Mouse (Mus musculus) kidney, postnatal 14 days (tissue): Measurements from ENCODE around the gene Rdh19.

Source experiments
- DNase-seq: peaks from one replicate; pipeline ENCODE4 v3.0.0; 2022; ENCODE audit warnings: mixed read lengths

Rdh19 gene

DNA sequence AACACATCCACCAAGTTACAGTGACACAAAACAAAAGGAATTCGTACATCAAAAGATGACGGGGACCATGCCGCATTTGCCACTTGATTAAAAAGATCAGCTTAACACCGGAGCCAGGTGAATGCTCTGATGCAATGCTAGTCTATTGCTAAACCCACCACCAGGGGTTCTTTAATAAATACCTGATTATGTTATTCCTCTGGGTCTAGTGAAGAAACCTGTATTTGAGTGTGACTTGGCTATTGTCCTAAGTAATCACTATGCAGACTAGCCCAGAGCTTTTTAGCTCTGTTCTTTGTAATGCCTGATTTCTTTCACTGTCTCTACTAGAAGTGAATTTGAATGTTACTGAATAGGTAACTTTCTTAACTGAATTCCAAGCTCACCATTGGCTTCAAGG is 31.3 kb downstream of the Rdh19 start:
- DNase-seq = no peak

DNA sequence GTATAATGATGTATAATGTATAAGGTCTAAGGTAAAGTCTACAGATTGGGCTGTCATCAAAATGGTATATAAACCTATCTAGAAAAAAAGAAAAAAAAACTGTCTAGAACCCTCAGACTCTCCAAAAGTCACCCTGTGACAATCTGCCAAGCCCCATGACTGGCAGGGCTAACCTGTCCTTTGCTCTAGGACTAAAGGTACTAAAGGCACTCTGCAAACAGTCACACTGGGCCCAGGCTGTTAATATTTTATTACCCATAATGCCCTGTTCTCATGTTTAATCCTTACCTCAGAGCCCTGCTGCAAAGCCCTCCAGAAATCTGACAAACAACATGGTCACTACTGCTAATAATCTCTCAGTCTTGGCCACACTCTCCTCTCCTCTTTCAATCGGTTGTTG is 36.8 kb downstream of the Rdh19 start:
- peak; percentile 61 for DNase-seq

DNA sequence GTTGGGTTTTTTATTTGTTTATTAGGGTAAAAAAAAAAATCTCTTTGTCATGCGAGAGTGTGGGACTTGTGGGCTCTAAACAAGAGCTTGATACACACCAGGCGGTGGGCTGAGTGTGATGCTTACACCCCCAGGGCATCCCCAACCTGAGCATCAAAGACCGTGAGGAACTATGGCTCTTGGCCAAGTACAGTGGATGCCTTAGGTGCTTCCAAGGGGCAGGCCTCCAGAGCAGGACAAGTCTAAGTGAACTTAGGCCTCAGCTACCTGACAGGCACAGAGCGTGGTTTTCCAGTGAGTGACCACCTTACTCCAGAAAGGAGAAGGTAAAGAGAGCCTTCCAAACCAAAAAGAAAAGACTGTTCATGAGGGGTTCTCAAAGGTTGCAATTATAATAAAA is 37.2 kb downstream of the Rdh19 start:
- DNase-seq = peak; percentile 60

DNA sequence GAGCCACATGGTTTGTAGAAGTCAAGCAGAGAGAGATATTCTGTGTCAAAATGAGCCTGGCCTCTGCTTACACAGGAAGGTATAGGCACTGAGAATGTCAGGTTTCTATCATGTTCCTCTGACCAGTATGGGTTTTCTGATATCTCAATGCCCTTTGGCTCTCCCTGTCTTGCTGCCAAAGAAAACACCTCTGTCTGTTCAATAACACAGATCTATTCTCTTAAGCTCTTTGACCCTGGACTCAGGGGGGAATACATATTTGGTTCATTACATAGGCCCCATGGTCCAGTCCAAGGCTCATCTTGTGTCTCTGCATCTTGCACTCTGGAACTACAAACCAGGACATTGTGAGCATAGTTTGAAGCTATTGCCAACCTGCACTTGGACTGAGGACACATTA is 38.9 kb downstream of the Rdh19 start, which contains the start of gene Rdh7:
Gene Rdh7, minus strand, starts transcription at position 213 of the 400 bp plus-strand sequence.
- DNase-seq = no peak

DNA sequence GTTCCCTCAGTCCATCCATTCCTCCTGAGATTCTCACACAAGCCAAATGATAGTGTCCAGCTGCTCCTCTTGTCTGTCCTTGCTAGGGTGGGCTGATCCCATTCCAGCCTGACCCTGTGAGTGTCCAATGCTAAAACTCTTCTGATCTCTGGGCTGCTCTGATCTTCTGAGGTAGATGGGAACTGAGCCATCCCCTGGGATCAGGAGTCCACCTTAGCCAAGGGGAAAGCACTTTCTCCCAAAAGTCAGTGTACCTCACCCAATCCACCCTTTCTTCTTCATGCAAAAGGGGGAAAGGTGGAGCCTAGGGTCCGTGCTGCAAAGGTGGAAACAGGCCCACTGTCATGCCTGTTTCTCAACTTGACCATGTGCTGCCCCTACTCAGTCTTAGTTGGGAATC is 41.8 kb downstream of the Rdh19 start:
- DNase-seq = no peak

DNA sequence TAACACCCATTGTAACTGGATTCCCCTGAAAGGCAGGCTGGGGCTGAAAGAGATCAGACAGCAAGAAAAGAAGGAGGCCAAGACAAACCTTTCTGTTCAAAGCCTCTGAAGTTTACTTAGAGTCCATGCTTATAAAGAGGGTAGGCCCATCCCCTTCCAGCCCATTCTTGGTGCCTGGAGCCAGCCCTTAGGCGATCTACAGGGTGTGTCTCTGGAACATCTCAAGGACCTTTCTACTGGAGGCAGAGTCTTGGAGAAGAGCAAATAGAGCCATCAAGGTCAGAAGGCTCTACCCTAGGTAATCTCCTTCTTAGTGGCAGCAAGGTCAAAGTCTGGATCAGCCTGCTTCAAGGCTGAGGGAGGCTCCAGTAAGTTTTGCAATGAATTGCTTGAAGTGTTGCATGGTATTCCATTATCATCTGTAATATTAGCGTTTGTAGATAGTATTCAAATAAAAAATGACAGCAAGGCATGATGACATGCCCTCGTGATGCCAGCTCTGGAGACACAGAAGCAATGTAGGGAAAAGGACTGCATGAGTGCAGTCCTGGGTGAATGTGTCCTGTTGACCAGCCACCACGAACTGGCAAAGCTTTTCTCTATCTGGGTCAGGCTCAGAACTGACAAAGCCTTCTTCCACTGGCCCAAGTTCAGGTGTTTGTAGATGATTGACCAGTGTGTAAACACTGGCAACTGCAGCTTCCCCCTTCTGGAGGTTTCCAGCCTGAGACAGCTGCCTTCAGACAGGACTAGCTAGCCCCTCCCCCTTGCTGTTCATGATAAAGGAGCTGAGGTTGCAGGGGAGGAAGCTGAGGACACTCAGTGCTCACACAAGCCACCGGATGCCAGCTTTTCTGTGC is 43.7 kb downstream of the Rdh19 start:
- peak; percentile 78 for DNase-seq

DNA sequence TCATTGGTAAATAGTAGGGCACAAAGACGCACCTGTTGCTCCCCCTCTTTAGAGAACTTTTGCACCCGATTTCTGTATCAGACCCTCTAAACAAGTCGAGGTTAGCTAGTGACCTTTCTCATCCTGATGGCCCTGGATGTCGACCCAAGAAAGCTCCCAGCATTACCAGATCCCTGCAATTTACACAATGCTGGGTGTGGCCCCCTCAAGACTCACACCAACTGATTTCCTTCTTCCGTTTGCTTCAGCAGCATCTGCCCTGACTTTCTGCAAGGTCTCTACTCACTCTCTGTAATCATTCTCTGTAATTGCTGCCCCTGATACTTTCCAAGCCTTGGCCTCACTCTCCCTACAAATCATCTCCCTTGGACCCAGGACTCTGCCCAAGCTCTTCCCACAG is 47.0 kb downstream of the Rdh19 start:
- DNase-seq = no peak

DNA sequence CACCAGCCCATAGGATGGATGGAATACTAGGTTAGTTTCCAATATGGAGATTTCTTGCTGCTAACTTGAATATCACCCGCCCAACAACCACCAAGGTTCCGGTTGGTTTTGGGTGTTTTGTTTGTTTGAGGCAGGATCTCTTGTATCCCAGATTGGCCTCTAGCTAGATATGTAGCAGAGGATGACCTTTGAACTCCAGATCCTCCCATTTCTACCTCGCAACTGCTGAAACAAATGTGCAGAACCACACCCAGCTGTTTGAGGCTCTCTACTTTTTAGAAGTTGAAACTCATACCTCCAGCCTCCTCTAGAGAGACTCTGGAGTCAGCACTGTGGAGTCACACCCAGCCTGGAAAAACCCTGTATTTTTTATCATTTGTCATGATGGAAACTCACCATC is 47.8 kb downstream of the Rdh19 start:
- DNase-seq = no peak

DNA sequence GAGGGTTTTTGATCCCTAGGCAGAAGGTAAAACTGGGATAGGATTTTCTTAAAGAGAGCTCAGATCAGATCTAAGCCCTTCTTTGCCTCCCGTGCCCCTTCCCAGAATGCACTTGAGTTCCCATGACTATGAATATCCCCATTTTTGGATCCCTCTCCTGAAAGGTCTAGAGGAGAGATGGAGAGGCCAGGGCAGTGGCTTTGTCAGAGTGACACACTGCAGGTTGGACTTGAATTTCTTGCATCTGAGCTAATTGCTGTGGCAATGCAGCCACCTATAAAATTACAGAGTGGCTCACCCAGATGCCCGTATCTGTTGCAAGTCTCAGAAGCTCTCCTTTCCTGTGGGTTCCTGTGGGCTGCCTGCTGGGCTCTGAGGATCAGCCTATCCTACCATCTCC is 48.5 kb downstream of the Rdh19 start, which contains the start of gene Sdr9c7:
Gene Sdr9c7, plus strand, starts transcription at position 301 of the 400 bp plus-strand sequence.
- no peak for DNase-seq

DNA sequence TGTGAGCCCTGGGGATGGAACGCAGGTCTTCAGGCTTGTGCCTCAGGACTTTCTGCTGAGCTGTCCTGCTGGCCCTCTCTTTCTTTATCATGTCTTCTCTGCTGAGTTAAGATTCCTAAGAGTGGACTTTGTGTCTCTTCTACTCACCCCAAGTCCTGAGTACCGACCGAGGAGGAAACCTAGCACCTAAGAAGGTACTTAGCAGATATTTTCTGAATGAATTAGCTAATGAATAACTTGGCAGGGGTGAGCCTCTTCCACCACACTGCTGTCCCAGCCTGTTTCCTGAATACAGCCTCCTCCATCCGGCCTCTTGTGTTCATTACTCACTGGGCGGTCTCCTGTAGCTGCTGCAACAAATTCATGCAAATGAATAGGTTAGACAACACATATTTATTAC is 50.1 kb downstream of the Rdh19 start:
- DNase-seq = peak; percentile 49

DNA sequence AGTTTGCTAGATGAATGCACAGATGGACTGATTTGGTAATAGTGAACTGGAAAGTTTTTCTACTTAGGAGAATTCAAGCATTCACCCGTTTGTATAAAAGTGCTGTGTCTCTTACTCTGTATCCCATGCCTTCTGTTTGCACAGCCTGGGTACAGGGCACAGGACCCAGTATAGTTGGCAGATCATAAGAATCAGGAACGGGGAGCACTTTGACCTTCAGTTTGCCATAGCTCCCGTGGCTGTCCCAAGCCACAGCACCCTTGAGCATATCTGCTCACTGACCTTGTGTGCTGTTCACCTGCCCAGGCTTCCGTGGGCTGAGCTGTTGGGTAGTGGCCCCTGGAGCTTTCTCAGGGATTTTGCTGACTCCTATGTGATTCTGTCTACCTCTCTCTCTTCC is 52.0 kb downstream of the Rdh19 start:
- no peak for DNase-seq

DNA sequence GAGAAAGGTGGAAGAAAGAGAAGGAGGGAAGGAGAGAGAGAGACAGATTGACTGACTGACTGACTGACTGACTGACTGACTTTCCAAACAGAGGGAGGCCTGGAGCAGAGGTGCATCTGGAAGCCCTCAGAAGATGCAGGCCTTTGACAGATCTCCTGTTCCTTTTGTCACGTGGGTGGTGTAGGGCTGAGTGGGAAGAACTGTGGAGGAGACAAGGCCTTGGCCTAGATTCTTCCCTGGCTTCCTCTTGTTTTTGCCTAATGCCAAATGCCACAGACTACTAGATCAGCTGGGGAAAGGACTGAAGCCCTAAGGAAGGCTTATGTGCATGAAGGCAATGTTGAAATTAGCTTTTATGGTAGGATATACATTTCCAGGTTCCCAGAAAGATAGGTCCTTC is 53.4 kb downstream of the Rdh19 start:
- DNase-seq = no peak

DNA sequence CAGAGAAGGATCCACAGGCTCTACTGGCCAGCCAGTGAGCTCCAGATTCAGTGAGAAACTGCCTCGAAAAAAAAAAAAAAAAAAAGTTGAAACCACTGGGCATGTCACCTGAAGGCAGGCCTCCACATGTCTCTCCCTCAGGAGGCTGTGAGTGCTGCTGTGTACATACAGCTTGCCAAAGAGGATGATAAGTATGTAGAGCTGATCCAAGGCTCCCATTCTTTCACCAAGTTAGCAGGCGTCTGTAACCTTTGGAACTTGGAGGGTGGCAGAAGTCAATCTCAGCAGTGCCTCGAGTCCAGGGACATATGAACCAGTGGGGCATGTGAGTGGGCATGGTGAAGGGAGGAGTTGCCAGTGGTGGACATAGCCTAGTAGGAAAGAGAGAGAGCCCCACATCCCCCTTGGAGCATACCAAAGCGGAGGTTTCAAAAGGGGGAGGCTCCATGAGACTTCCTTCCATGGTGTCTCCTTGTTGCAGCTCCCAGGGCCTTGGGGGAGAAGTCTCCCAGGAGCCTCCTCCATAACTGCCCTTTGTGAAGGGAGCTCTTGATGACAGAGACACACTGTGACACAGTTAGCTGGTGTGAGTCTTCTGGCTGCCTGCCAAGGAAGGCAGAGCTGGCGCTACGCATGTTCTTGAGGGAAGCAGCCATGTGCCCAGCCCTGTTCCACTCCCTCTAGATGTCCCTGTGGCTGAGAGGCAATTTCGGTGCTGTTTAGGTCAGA is 55.2 kb downstream of the Rdh19 start:
- DNase-seq = peak; percentile 41

DNA sequence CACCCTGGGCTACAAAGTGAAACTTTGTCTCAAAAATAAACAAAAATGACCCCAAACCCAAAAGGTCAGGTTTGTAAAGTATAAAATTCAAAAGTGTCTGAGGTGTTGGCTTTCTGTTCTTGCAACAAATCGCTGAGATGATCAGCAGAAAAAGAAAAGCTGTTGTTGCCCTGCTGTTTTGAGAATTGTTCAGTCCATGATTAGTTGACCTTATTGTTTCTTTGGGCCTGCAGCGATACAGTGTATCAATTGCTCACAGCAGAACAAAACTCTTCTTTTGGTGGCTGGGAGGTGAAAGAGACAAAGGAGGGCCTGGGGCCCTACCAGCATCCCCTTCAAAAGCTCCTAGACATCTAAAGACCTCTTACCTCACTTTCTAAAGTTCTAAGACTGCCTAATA is 56.4 kb downstream of the Rdh19 start:
- DNase-seq = no peak

DNA sequence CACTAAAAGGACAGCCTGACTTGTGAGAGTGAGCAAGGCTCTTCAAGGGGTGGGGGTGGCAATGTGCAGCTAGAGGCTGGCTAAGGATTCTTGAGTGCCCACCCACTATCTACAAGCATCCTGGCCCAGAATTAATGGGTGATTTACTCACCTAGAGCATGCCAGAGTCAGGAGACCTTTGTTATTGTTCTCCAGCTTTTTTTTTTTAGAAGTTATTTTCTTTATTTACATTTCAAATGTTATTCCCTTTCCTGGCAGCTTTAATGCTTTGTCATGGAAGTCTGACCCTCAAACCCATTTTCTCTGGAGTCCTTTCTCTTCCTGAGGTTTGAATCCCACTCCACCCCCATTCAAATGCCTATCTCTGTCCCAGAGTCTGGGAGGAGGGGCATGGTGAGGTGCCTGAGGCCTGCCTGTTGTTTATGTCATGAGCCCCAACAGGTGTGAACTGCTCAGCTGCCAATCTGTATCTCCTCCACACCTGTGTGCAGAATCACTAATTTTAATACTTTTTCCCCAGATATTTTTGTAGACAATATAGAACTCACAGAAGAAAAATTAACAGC is 57.7 kb downstream of the Rdh19 start:
- DNase-seq = no peak
